Mouse (Mus musculus) induced T-regulatory cell, adult 2 months (primary cell): ENCODE results near the gene Olfr1428.
"Not testable (repeated sequence)": the region's sequence is repeated elsewhere in the genome, so short reads cannot be mapped to it uniquely, and the experiment has no call there.

Experiments used
- DNase-seq: peaks from one replicate; pipeline ENCODE4 v3.0.0-alpha.2; 2012; ENCODE audit warnings: low read depth

The Olfr1428 gene

GRCm38 (mm10) chr19:12115797-12116196 lies at the start of gene Olfr1428:
Gene Olfr1428, minus strand, starts transcription at chr19:12115897.
- no peak for DNase-seq

- no peak for DNase-seq
These were observed 29.8 kb upstream of the Olfr1428 start for GRCm38 (mm10) chr19:12145452-12145851.

- no peak for DNase-seq
These were observed 27.7 kb upstream of the Olfr1428 start for GRCm38 (mm10) chr19:12143356-12143755.

GRCm38 (mm10) chr19:12134289-12134688 lies 18.6 kb upstream of the Olfr1428 start:
- DNase-seq: peak; percentile 38

- DNase-seq: no peak
These were observed 7.4 kb upstream of the Olfr1428 start, which contains the start of gene Olfr76 for GRCm38 (mm10) chr19:12123103-12123502. Gene Olfr76, minus strand, starts transcription at chr19:12123203.

GRCm38 (mm10) chr19:12116464-12116863 lies 767 bp upstream of the Olfr1428 start:
- DNase-seq: no peak

- DNase-seq: no peak
These were observed 1.9 kb downstream of the Olfr1428 start for GRCm38 (mm10) chr19:12113807-12114206.

- no peak for DNase-seq
These were observed 11.2 kb downstream of the Olfr1428 start for GRCm38 (mm10) chr19:12104541-12104940.

GRCm38 (mm10) chr19:12103234-12103633 lies 12.5 kb downstream of the Olfr1428 start, which contains the start of gene Olfr1427:
Gene Olfr1427, minus strand, starts transcription at chr19:12103334.
- DNase-seq: no peak

- no peak for DNase-seq
These were observed 23.8 kb downstream of the Olfr1428 start, which contains the start of gene Olfr1426 for GRCm38 (mm10) chr19:12091913-12092312. Gene Olfr1426, minus strand, starts transcription at chr19:12092013.

GRCm38 (mm10) chr19:12077631-12078030 lies 38.1 kb downstream of the Olfr1428 start, which contains the start of gene Olfr1425:
Gene Olfr1425, minus strand, starts transcription at chr19:12077731.
- DNase-seq: not testable (repeated sequence)

- DNase-seq: not testable (repeated sequence)
These were observed 46.2 kb downstream of the Olfr1428 start for GRCm38 (mm10) chr19:12069546-12069945.

- not testable (repeated sequence) for DNase-seq
These were observed 47.9 kb downstream of the Olfr1428 start for GRCm38 (mm10) chr19:12067806-12068205.

- DNase-seq: not testable (repeated sequence)
These were observed 53.1 kb downstream of the Olfr1428 start, which contains the start of gene Olfr1424 for GRCm38 (mm10) chr19:12062582-12062981. Gene Olfr1424, minus strand, starts transcription at chr19:12062682.
